Mouse (Mus musculus) cerebellum, postnatal 4 days (tissue): ENCODE measurements at regions not wholly inside any gene's neighbourhood (a gene's known extent, or its start where the extent isn't known, plus 50 kb on each side); places are given as distances from the start of the nearest gene placed in this dataset.

Experiments
- DNase-seq, 2 experiments: peaks; one replicate each; pipeline ENCODE4 v3.0.0; 2022; ENCODE audit warnings: low spot score in 2 of 2, mixed read lengths in 1 of 2

GRCm38 (mm10) chr6:70714239-70714638 lies 77.8 kb downstream of the Rpia start:
- DNase-seq, result peak; percentile 33 to 65

- no peak for DNase-seq
Measured at GRCm38 (mm10) chr6:70713665-70714064, 78.4 kb downstream of the Rpia start.

GRCm38 (mm10) chr6:70713118-70713517 lies 78.9 kb downstream of the Rpia start:
- no peak for DNase-seq

DNA sequence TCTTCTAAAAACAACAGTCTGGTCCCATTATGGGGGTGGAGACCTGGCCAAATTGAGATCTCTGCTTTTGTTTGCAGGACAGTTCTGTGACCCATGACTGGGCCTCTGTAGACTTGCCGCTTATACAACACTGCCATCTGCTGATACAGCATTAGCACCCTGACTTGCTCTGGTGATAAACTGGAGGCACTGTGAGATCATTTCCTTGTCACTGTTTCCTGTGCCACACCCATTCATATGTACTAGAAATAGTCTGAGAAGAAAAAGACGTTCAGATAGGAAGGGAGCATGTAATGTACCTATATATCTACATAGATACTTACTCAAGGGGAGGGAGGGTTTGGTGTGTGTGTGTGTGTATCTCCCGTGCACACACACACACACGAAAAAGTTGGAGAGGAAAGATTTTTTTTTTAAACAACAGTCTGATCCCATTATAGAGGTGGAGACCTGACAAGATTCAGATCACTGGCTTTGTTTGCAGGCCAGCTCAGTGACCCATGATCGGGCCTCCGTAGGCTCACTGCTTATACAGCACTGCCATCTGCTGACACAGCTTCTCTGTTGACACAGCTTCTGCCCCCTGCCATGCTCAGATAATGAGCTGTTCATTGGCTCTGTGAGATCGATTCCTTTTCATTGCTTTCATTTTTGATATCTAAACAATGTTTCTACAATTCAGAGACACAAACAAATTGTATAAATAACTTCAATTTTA lies 82.5 kb downstream of the Rpia start:
- DNase-seq, result peak in 1 of 2 experiments; percentile 21

GRCm38 (mm10) chr6:70695596-70695995 lies 96.4 kb downstream of the Rpia start:
- no peak for DNase-seq
